8 mouse cellular contexts compared by ENCODE assay signal in the genomic region with DNA sequence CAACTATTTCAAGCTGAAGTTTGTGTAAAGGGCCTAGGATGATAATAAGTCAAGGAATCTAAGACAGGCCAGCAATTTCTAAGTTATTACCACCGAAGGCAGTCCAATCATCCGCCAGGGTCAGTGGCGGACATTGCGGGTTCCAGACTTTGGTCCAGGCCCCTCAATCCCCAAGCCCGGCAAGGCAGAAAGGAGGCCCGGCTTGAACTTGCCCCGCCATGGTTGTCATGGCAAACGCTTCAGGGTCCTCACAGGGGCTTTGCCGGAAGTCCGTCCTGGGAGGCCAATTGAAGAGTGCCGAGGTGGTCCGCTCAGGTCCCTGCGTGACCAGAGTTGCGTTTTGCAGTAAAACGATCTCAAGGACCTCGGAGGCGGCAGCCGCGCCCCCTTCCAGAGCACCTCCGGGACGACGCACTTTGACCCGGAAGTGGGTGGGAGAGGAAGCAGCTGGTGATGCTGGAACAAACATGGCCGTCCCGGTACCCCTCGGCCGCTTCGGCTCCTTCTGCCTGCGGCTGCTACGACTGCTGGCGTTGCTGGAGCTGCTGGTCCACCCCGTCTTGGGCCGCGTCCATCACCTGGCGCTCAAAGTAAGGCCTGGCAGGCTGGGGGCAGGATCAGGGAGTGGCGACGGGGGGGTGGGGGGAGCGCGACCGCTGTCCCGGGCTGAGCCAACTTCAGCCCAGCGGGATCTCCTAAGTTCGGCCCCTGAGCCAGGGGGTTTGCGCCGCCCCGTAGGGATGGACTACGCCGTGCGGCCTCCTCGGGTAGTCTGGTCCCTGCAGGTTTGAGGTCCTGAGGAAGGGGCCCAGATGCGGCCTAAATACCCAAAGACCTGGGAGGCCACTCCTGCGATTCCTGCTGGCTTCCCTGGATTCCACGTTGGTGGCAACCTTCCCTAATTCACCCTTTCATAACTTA. TPM values are rescaled to one million over a fixed set of nuclear protein-coding genes. Genes with fewer than 3 reads are reported as not detected.
DNase-seq lines count a peak whose midpoint lies in the region; ATAC-seq lines count a peak whose summit lies in the region.

Gene Gpr107 (plus strand): TSS at position 425 of the 921 bp plus-strand sequence.

- no peaks in the 10 kb centered on the region for H3K36me3 ChIP-seq in hindbrain, embryonic 11.5 days (ENCODE audit: control insufficient read depth, insufficient read depth, low read length)

- under 1% methylated on average over 53 of the region's 53 CpGs for WGBS in hindbrain, embryonic 11.5 days

- DNase-seq in Muller cell, postnatal 12 days (ENCODE audit: inconsistent ontology term): peak; percentile 86
- DNase-seq in cerebellum, adult 9-10 months: peak; percentile 72
- peak; percentile 71 to 83 for DNase-seq in frontal cortex, adult 2 months (ENCODE audit: extremely low spot score in 1 of 2, low spot score in 1 of 2)
- peak; percentile 91 for DNase-seq in hindbrain, embryonic 11.5 days (ENCODE audit: low spot score)
- peak; percentile 69 to 74 for DNase-seq in layer of hippocampus, postnatal 25 days (ENCODE audit: extremely low spot score in 1 of 2, low spot score in 1 of 2)
- DNase-seq in lung, postnatal 25 days (ENCODE audit: low spot score): peak; percentile 86
- DNase-seq in retina, embryonic 14.5 days (ENCODE audit: low spot score): peak; percentile 87
- DNase-seq in thymus, postnatal 4 days: peak; percentile 87

- peak within 1 kb of the TSS; percentile 96 for H3K4me3 ChIP-seq in hindbrain, embryonic 11.5 days (ENCODE audit: low read depth, low read length)

- peak within 1 kb of the TSS; percentile 90 for H3K9ac ChIP-seq in hindbrain, embryonic 11.5 days (ENCODE audit: low read depth, low read length)

- peak within 1 kb of the TSS; percentile 56 for H3K4me2 ChIP-seq in hindbrain, embryonic 11.5 days (replicated peaks; ENCODE audit: low read depth, low read length)

- peak within 1 kb of the TSS; percentile 69 for H3K27ac ChIP-seq in hindbrain, embryonic 11.5 days (ENCODE audit: low read depth, low read length)

- H3K9me3 ChIP-seq in hindbrain, embryonic 11.5 days (ENCODE audit: control insufficient read depth, low read length): no peaks in the 10 kb centered on the region

- H3K4me1 ChIP-seq in hindbrain, embryonic 11.5 days (replicated peaks; ENCODE audit: control insufficient read depth, insufficient read depth, low read length): 0 out of 2 replicates have a peak, but pooled peaks cover 2% of the 10 kb centered on the region

- H3K27me3 ChIP-seq in hindbrain, embryonic 11.5 days (ENCODE audit: control insufficient read depth, insufficient read depth, low read length): no peaks in the 10 kb centered on the region

- ATAC-seq in hindbrain, embryonic 11.5 days (ENCODE audit: low FRiP score): peak; percentile 88

RNA-seq across cellular contexts. Expression of gene Gpr107, which starts in this region (rescaled TPM):
- 28.0 and 30.4 TPM in 2 replicates for polyA plus RNA-seq in frontal cortex, adult 2 months (2012; rRNA removed)
- polyA plus RNA-seq in hindbrain, embryonic 11.5 days (2014; fragmentation: Nextera tagmentation; extraction: Ambion mirVana): 25.9 and 35.8 TPM in 2 replicates
- total RNA-seq in layer of hippocampus, postnatal 25 days (2021): 10 to 100 TPM; 45.2 to 49.6 TPM

Comparison
In these comparisons a context has a peak if more than half of its experiments do, and no peak if none do; other contexts are left out.
1. Peak in every context shown above with its lines: DNase-seq, ATAC-seq, H3K4me3 ChIP-seq and H3K27ac ChIP-seq.